Mouse (Mus musculus): Measurements from ENCODE around the gene Tmem82. TPM values are rescaled to one million over a fixed set of nuclear protein-coding genes. Genes with fewer than 3 reads are reported as not detected.

The Tmem82 gene
- polyA plus RNA-seq, 1 experiment from 2014 or later, result 0.43 TPM

- peaks cover 36 to 50% of the 10 kb centered on the region in 2 experiments for H3K4me1 ChIP-seq (ENCODE audit: control insufficient read depth in 2 of 2, insufficient read depth in 2 of 2, low read length in 2 of 2)
- ATAC-seq (ENCODE audit: insufficient number of reproducible peaks, insufficient read depth, low FRiP score, low read depth), result peak; percentile 8; the same call in 1 of the 2 replicates
These were observed 18.9 kb downstream of the Tmem82 start for GRCm38 (mm10) chr4:141599251-141600141.

DNA sequence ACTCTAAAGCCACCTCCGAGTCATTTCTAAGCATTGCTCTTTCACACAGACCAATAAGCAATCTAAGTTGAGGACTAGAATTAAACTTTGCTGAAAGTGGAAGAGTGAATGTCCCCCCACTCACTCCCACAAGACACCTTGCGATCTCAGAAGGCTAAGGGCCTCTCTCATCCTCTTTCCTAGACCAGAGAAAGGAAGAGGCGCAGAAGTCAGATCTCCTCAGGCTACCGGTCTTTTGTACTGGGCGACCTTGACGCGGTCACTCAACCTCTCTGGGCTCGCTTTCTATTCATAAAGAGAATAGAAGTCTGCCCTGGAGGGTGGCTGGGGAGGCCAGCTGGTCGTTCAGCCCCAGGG lies 19.6 kb downstream of the Tmem82 start:
- ATAC-seq (ENCODE audit: insufficient number of reproducible peaks, insufficient read depth, low FRiP score, low read depth), result no peak
- H3K4me3 ChIP-seq (ENCODE audit: control insufficient read depth in 1 of 2, insufficient read depth in 1 of 2, low read depth in 1 of 2, low read length in 2 of 2), result peak overlapping the region; percentile 62 to 69
- H3K9me3 ChIP-seq (ENCODE audit: control insufficient read depth, low read length), result no peaks in the 10 kb centered on the region
- 1% methylated on average over 9 of the region's 9 CpGs for WGBS
- peak overlapping the region; percentile 82 for H3K9ac ChIP-seq (ENCODE audit: low read length)
- H3K4me2 ChIP-seq (ENCODE audit: low read length), result peak overlapping the region; percentile 63
- H3K4me1 ChIP-seq (ENCODE audit: control insufficient read depth in 2 of 2, insufficient read depth in 2 of 2, low read length in 2 of 2), result peaks cover 30 to 44% of the 10 kb centered on the region in 2 experiments
- no peaks in the 10 kb centered on the region for H3K27me3 ChIP-seq (ENCODE audit: control insufficient read depth, insufficient read depth, low read length)
- peak overlapping the region; percentile 76 to 86 for H3K27ac ChIP-seq (replicated peaks in 1 of 2; ENCODE audit: control insufficient read depth in 1 of 2, insufficient read depth in 1 of 2, low read depth in 2 of 2, low read length in 2 of 2)
- peaks cover 21% of the 10 kb centered on the region for H3K36me3 ChIP-seq (ENCODE audit: control insufficient read depth, insufficient read depth, low read length)

More at GRCm38 (mm10) chr4:141599251-141600141, 18.9 kb downstream of the Tmem82 start:
- Histone ChIP-seq H3K4me3 (ENCODE audit: control insufficient read depth in 1 of 2, insufficient read depth in 1 of 2, low read depth in 1 of 2, low read length in 2 of 2) (peak overlapping the region; percentile 62 to 69), H3K9ac (ENCODE audit: low read length) (peak overlapping the region; percentile 82), H3K27ac (replicated peaks in 1 of 2; ENCODE audit: control insufficient read depth in 1 of 2, insufficient read depth in 1 of 2, low read depth in 2 of 2, low read length in 2 of 2) (peak overlapping the region; percentile 76 to 86), H3K4me2 (ENCODE audit: low read length) (peak overlapping the region; percentile 63), H3K27me3 (ENCODE audit: control insufficient read depth, insufficient read depth, low read length) (no peaks in the 10 kb centered on the region), H3K9me3 (ENCODE audit: control insufficient read depth, low read length) (no peaks in the 10 kb centered on the region), H3K36me3 (ENCODE audit: control insufficient read depth, insufficient read depth, low read length) (peaks cover 15% of the 10 kb centered on the region)
- under 1% methylated on average over 54 of the region's 57 CpGs for WGBS

DNA sequence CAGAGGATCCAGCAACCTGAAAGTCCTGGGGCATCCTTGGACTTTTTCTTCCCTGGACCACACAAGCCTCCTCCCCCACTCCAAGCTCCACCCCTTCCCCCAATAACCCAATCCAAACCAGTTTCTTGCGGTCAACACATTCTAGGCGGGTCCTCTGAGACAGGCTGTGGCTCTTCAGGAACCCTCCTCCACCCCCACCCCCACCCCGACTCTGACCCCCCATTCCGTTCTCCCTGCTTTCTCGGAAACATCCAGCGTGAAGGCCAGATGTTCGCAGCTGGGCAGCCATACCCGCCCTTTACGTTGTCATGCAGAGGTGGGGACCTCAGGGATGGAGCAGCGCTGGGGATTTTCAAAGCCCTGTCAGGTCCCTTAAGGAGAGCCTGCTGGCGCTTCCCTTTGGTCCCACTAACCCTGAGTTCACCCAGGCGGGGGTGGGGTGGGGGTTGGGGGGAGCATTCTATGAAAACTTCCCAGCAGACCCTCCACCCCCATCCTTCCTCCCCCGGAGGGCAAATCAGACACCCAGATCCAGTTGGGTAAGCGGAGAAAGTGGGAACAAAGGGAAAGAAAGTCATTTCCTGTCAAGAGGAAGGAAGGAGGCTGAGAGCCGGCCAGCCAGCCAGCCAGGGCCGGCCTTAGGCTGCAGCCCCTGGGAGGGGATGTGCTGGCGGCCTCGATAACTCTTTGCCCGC lies 20.1 kb downstream of the Tmem82 start:
- peaks cover 29 to 42% of the 10 kb centered on the region in 2 experiments for H3K4me1 ChIP-seq (ENCODE audit: control insufficient read depth in 2 of 2, insufficient read depth in 2 of 2, low read length in 2 of 2)
- peak overlapping the region; percentile 62 to 69 for H3K4me3 ChIP-seq (ENCODE audit: control insufficient read depth in 1 of 2, insufficient read depth in 1 of 2, low read depth in 1 of 2, low read length in 2 of 2)
- no peaks in the 10 kb centered on the region for H3K9me3 ChIP-seq (ENCODE audit: control insufficient read depth, low read length)
- ATAC-seq (ENCODE audit: insufficient number of reproducible peaks, insufficient read depth, low FRiP score, low read depth), result peak; percentile 29; the same call in 1 of the 2 replicates
- H3K36me3 ChIP-seq (ENCODE audit: control insufficient read depth, insufficient read depth, low read length), result peaks cover 26% of the 10 kb centered on the region
- no peaks in the 10 kb centered on the region for H3K27me3 ChIP-seq (ENCODE audit: control insufficient read depth, insufficient read depth, low read length)
- WGBS, result 2% methylated on average over 18 of the region's 19 CpGs
- peak overlapping the region; percentile 82 for H3K9ac ChIP-seq (ENCODE audit: low read length)
- H3K4me2 ChIP-seq (ENCODE audit: low read length), result peak overlapping the region; percentile 63
- H3K27ac ChIP-seq (replicated peaks in 1 of 2; ENCODE audit: control insufficient read depth in 1 of 2, insufficient read depth in 1 of 2, low read depth in 2 of 2, low read length in 2 of 2), result peak overlapping the region; percentile 76 to 86

GRCm38 (mm10) chr4:141596700-141597328 lies 21.6 kb downstream of the Tmem82 start:
- Histone ChIP-seq H3K4me3 (ENCODE audit: control insufficient read depth in 1 of 2, insufficient read depth in 1 of 2, low read depth in 1 of 2, low read length in 2 of 2) (no peak overlapping the region), H3K9ac (ENCODE audit: low read length) (peak overlapping the region; percentile 10; the same call in 1 of the 2 replicates), H3K36me3 (ENCODE audit: control insufficient read depth, insufficient read depth, low read length) (peaks cover 40% of the 10 kb centered on the region), H3K9me3 (ENCODE audit: control insufficient read depth, low read length) (no peaks in the 10 kb centered on the region), H3K27me3 (ENCODE audit: control insufficient read depth, insufficient read depth, low read length) (no peaks in the 10 kb centered on the region), H3K27ac (replicated peaks in 1 of 2; ENCODE audit: control insufficient read depth in 1 of 2, insufficient read depth in 1 of 2, low read depth in 2 of 2, low read length in 2 of 2) (no peak overlapping the region), H3K4me2 (ENCODE audit: low read length) (no peak overlapping the region), H3K4me1 (ENCODE audit: control insufficient read depth in 2 of 2, insufficient read depth in 2 of 2, low read length in 2 of 2) (peaks cover 19 to 30% of the 10 kb centered on the region in 2 experiments)
- ATAC-seq (ENCODE audit: insufficient number of reproducible peaks, insufficient read depth, low FRiP score, low read depth), result no peak
- 73% methylated on average over 8 of the region's 8 CpGs for WGBS

GRCm38 (mm10) chr4:141595605-141596268 lies 22.7 kb downstream of the Tmem82 start:
- no peak for ATAC-seq (ENCODE audit: insufficient number of reproducible peaks, insufficient read depth, low FRiP score, low read depth)

DNA sequence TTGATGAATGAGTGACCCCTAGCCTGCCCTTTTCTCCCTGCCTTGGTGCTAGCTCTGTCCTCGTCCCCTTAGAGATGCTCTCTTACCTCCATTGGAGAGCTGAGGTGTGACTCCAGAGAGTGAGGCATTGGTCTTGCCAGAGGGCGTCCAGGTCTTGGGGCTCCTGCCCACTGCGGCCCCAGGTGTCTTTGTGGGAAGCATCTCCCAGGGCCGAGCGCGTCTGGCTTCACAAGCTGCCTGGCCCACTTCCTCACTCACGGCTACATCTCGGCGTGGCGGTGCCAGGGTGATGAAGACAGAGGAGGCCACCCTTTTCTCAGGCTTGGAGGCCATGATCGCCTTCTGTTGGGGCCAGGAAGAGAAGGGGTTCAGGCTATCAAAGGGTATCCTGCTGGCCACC lies 23.3 kb downstream of the Tmem82 start:
- no peak overlapping the region for H3K27ac ChIP-seq (replicated peaks in 1 of 2; ENCODE audit: control insufficient read depth in 1 of 2, insufficient read depth in 1 of 2, low read depth in 2 of 2, low read length in 2 of 2)
- peaks cover 50% of the 10 kb centered on the region for H3K36me3 ChIP-seq (ENCODE audit: control insufficient read depth, insufficient read depth, low read length)
- no peaks in the 10 kb centered on the region for H3K27me3 ChIP-seq (ENCODE audit: control insufficient read depth, insufficient read depth, low read length)
- H3K9me3 ChIP-seq (ENCODE audit: control insufficient read depth, low read length), result no peaks in the 10 kb centered on the region
- no peak overlapping the region for H3K9ac ChIP-seq (ENCODE audit: low read length)
- H3K4me3 ChIP-seq (ENCODE audit: control insufficient read depth in 1 of 2, insufficient read depth in 1 of 2, low read depth in 1 of 2, low read length in 2 of 2), result no peak overlapping the region
- ATAC-seq (ENCODE audit: insufficient number of reproducible peaks, insufficient read depth, low FRiP score, low read depth), result no peak
- no peak overlapping the region for H3K4me2 ChIP-seq (ENCODE audit: low read length)
- 96% methylated on average over 11 of the region's 11 CpGs for WGBS
- peaks cover 8 to 15% of the 10 kb centered on the region in 2 experiments; a peak in 3 of 4 replicates for H3K4me1 ChIP-seq (ENCODE audit: control insufficient read depth in 2 of 2, insufficient read depth in 2 of 2, low read length in 2 of 2)

More at GRCm38 (mm10) chr4:141595605-141596268, 22.7 kb downstream of the Tmem82 start:
- H3K9ac ChIP-seq (ENCODE audit: low read length), result no peak overlapping the region
- no peak overlapping the region for H3K27ac ChIP-seq (replicated peaks in 1 of 2; ENCODE audit: control insufficient read depth in 1 of 2, insufficient read depth in 1 of 2, low read depth in 2 of 2, low read length in 2 of 2)
- no peaks in the 10 kb centered on the region for H3K9me3 ChIP-seq (ENCODE audit: control insufficient read depth, low read length)
- no peak overlapping the region for H3K4me3 ChIP-seq (ENCODE audit: control insufficient read depth in 1 of 2, insufficient read depth in 1 of 2, low read depth in 1 of 2, low read length in 2 of 2)
- no peak overlapping the region for H3K4me2 ChIP-seq (ENCODE audit: low read length)
- H3K27me3 ChIP-seq (ENCODE audit: control insufficient read depth, insufficient read depth, low read length), result no peaks in the 10 kb centered on the region
- 78% methylated on average over 9 of the region's 9 CpGs for WGBS
- peaks cover 45% of the 10 kb centered on the region for H3K36me3 ChIP-seq (ENCODE audit: control insufficient read depth, insufficient read depth, low read length)
- H3K4me1 ChIP-seq (ENCODE audit: control insufficient read depth in 2 of 2, insufficient read depth in 2 of 2, low read length in 2 of 2), result peaks cover 11 to 21% of the 10 kb centered on the region in 2 experiments; a peak in 3 of 4 replicates

- Histone ChIP-seq H3K9ac (ENCODE audit: low read length) (no peak overlapping the region), H3K27ac (replicated peaks in 1 of 2; ENCODE audit: control insufficient read depth in 1 of 2, insufficient read depth in 1 of 2, low read depth in 2 of 2, low read length in 2 of 2) (no peak overlapping the region), H3K9me3 (ENCODE audit: control insufficient read depth, low read length) (no peaks in the 10 kb centered on the region), H3K4me2 (ENCODE audit: low read length) (no peak overlapping the region), H3K27me3 (ENCODE audit: control insufficient read depth, insufficient read depth, low read length) (no peaks in the 10 kb centered on the region), H3K4me3 (ENCODE audit: control insufficient read depth in 1 of 2, insufficient read depth in 1 of 2, low read depth in 1 of 2, low read length in 2 of 2) (no peak overlapping the region), H3K4me1 (ENCODE audit: control insufficient read depth in 2 of 2, insufficient read depth in 2 of 2, low read length in 2 of 2) (no peaks in the 10 kb centered on the region), H3K36me3 (ENCODE audit: control insufficient read depth, insufficient read depth, low read length) (peaks cover 85% of the 10 kb centered on the region)
- 14% methylated on average over 3 of the region's 3 CpGs for WGBS
- no peak for ATAC-seq (ENCODE audit: insufficient number of reproducible peaks, insufficient read depth, low FRiP score, low read depth)
These were observed 26.9 kb downstream of the Tmem82 start for GRCm38 (mm10) chr4:141591547-141591946.
